Mouse (Mus musculus): Measurements from ENCODE around the gene Ldlrad3.

Ldlrad3 gene

DNA sequence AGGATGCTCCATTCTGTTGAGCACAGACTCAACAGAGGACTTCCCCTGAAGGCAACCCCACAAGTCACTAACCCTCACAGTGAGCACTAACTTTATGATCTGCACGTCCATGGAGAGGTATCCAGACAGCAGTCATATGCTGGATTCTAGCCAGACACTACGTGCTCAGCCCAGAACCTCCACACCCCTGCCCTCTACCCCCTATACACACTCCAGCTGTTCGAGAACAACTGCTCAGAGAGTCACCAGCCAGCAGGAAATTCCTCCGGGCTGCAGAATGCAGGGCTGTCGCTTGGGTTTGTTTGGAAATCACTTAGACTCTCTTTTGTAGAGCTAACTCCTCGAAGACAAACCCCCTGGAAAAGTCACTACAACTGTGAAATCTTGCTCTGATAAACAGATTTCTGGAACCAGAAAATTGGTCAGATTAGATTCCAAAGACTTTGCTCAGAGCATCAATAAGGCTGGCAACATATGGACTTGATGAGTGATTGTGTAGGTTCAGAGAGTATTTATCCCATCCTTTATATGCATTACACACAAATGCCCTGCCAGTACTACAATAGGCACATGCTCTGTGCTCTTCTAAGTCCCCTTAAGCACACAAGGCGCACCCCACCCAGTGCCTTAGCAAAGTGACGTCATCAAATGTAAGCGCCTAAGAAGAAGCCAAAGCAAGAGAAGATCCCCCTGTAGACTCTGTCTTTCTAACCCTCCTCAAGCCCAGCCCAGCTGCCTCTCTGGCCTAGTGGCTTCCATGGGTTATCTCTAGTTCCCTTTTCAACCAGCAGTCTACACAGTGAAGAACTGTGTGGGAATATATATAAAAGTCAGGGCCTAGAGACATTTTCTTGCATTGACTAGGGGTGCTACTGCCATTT is 69.4 kb downstream of the Ldlrad3 start:
- no peak for DNase-seq (ENCODE audit: low read depth, low spot score)

DNA sequence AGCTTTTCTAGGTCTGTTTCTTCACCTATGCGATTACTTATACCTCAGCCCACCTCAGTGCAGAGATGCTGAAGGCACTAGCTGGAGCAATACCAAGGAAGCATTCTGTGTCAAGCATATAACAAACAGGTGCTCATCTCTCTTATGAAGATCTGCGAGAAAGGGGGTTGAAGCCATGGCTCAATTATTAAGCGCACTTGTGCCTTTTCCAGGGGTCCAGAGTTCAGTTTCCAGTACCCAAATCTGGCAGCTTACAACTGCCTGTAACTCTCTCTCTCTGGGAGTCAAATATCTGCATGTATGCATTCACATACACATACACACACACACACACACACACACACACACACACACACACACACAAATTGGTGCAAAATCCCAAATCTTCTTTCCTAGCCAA is 72.4 kb downstream of the Ldlrad3 start:
- DNase-seq (ENCODE audit: low read depth, low spot score): no peak

- DNase-seq (ENCODE audit: low read depth, low spot score): no peak
Measured at GRCm38 (mm10) chr2:102113323-102113722, 72.9 kb downstream of the Ldlrad3 start.

DNA sequence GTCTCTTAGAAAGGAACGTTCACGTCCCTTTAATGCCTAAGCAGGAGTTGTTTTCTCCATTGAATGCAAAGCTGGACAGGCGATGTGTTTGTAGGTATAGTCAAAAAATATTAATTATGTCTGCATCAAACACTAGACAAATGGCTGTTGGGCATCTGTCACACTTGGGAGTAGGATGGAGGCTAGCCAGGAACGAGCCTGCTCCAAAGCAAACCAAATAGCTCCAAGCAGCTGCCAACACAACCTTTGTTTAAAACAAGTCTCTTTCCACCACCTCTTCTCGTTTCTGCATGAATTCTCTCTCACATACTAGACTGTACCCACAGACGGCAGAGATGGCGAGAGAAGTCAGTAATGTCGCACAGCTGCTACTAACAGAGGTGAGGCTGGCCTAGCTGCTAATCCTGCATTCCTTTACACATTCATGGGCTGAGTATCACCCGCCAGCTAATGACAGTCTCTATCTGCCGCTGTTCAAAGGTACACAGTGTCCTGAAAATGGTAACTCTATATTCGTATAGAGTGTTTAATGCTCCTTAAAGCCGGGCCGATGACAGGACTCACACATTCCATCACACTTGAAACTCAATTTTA is 74.2 kb downstream of the Ldlrad3 start:
- no peak for DNase-seq (ENCODE audit: low read depth, low spot score)

DNA sequence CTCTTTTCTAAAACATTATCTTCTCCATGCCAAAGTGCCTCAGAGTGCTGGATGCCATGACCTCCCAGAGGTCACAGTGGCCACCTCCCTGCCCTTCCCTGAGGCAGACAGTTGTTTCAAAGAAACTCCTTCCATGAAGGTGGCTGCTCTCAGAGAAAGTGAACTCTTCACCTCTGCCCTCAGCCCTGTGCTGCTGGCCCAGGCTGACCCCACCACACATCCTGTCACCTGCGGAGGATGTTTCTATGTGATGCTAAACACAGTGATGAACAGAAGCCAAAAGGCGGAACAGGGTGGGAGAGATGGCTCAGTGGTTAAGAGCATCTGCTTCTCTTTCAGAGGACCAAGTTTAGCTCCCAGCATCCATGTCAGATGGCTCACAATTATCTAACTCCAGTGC is 75.9 kb downstream of the Ldlrad3 start:
- DNase-seq (ENCODE audit: low read depth, low spot score): no peak

GRCm38 (mm10) chr2:102107280-102107679 is 78.9 kb downstream of the Ldlrad3 start:
- peak; percentile 66 for DNase-seq (ENCODE audit: low read depth, low spot score)

DNA sequence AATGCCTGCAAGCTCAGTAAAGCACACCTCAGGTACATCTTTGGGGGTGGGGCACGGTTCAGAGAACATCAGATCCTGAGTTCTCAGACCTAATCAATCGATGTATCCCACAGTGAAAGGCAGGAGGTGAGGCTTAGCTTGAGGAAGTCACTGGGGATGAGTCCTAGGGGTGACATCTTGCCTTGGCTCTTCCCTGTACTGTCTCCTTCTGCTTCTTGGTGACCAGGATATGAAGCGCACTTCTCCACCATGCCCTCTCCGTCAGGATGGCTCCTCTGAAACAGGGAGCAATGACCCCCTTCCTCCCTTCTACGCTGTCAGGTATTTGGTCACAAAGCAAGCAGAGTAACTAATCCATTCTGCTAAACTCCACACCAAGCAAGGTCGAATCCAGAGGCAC is 79.5 kb downstream of the Ldlrad3 start:
- no peak for DNase-seq (ENCODE audit: low read depth, low spot score)

DNA sequence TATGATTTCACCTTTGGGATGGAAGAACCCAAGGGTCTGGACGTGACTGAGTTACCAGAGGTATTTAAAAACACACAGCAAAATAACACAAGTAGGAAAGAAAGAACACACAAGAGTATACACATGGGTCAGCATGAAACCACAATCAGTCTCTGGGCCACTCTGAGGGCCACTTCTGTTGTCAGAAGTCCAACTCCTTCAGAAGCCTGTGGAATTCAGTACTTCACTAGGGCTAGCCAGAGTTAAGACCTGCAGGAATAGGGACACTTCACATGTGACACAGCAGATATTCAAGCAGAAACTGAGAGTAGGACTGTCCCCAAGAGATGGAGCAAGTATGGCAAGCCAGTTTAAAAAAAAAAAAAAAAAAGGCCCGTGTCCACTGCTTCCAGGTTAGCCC is 80.7 kb downstream of the Ldlrad3 start:
- no peak for DNase-seq (ENCODE audit: low read depth, low spot score)

DNA sequence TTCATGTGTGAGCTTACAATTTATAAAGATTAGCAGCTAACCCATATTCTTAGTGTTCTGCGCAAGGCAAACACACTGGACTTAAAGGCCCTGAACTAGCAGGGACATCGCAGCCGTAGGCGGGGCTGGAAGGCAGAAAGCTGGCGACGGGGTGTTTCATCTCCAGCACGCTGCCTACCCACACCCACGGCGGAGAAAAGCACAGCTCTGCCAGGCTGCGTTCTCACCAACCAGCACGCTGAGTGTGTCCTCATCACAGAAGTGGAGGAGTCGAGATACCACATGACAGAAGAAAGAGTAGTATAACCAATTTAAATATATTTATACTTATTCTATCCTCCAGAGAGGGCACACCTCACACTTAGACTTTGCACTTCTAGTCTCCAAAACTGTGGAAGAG is 82.2 kb downstream of the Ldlrad3 start:
- no peak for DNase-seq (ENCODE audit: low read depth, low spot score)

DNA sequence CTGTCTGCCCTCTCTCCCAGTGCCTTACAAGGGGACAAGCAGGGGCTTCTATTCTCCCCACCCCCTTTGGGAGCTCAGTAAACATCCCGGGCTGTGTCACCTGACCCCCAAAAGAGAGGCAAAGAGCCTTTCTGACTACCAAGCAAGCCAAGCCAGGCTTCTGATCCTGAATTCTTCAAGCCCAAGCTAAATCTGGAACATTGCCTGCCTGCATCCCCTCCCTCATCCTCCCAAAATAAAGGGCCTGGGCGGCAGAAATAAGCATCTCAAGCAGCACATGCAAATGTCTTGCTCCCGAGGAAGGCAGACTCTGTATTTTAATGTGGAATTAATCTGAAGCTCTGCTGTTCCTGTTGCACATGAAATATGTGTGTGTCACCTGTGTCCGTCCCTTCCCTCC is 85.7 kb downstream of the Ldlrad3 start:
- no peak for DNase-seq (ENCODE audit: low read depth, low spot score)

GRCm38 (mm10) chr2:102099702-102100450 is 86.3 kb downstream of the Ldlrad3 start:
- no peak for DNase-seq (ENCODE audit: low read depth, low spot score)

DNA sequence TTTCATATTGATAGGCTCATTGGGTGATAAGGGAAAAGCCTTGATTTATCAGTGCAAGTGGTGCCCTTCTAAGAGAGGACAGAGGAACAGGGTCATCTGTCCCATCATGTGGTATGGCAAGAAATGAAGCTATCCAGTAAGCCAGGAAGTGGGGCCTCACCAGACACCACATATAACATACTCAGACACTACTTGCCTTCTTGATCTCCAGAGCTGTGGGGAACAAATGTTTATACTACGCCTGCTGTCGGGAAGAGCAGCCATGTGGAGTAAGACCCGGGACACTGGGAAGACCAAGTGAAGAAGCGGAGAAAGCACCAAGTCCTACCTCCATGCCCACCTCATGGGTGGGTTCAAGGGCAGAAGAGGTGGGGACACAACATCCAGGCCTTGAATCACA is 86.9 kb downstream of the Ldlrad3 start:
- DNase-seq (ENCODE audit: low read depth, low spot score): no peak

DNA sequence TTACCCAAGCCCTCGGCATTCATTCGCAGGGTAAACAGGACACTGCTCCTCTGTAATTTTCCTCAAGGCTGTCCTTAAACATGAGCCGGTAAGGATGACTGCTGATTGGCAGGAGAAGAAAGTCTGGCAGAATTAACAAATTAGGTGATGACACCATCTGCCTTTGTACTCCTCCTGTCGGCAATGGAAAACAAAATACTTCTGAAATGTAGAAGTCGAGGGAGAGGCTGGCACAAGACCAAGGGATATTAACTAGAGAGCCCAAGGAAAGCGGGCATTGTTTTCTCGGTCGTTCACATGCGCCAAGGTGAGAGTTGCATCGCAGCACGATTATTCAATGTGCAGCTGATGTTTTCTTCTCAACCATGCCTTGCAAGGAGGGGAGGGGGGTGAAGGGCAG is 91.4 kb downstream of the Ldlrad3 start:
- no peak for DNase-seq (ENCODE audit: low read depth, low spot score)

GRCm38 (mm10) chr2:102094281-102094680 is 91.9 kb downstream of the Ldlrad3 start:
- DNase-seq (ENCODE audit: low read depth, low spot score): no peak

- no peak for DNase-seq (ENCODE audit: low read depth, low spot score)
Measured at GRCm38 (mm10) chr2:102092579-102092978, 93.6 kb downstream of the Ldlrad3 start.

DNA sequence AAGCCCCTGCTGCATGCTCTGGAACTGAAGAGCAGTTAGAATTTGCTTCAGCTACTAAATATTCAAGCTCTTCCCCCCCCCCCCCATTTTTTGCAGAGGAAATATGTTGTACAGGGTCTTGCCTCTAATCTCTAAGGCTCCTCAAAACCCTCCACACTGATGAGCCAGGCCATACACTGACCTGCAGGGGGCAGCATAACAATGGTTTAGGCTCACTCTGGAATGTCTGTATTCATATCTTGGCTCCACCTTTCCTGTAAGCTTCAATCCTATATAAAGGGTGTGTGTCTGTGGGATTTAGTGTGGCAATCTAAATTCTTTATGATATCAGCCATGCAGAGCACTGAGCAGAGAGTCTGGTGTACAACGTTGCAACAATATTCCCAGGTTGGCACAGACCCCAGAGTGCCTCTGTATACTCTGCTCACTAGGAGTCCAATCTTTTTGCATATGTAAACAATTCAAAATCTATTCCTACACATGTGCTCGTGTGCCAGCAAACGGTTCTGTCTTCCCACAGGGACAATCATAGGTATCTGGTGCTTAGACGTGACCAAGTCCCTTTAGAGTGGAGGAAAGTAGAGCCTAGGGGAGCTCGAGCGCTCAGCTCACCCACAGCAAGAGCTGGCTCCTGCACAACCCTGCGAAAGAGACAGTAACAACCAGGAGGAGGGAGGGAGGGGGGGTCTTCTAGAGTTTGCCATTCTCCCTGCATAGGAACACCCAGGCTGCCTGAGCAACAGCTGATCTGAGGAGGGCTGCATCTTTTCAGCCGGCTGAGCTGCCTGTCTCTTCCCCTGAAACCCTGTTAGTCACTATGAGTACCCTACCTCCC is 94.5 kb downstream of the Ldlrad3 start:
- DNase-seq (ENCODE audit: low read depth, low spot score): peak; percentile 87

DNA sequence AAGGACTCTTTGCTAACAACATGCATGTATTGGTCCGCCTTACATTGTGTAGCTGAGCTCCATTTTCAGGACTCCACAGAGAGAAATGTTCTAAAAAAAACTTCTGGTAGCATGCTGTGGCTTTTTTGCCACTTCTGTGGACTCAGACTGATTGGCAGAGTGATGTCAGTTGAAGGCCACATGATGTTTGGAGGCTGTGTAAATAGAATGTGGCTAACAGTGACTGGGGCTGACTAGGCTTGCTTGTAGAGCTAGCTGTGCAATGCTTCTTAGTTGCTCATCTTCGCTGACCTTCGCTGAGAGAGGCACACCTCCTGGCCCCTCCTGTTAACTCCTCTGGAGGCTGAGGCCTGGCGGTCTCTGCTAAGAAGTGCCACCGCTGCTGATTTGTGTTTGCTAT is 98.4 kb downstream of the Ldlrad3 start:
- no peak for DNase-seq (ENCODE audit: low read depth, low spot score)

DNA sequence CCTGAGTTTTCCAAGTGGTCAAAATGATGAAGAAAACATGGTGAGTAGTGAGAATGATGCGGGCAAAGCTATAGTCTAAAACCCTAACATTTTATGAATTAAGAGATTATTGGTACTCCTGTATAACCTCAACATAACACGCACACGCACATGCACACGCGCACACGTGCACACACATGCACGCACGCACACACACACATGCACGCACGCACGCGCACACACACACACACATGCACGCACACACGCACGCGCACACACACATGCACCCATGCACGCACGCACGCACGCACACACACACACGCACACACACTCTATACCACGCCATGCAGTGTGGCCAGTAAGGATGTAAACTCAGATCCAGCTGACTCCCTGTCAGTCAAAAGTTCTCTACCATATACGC is 99.6 kb downstream of the Ldlrad3 start:
- DNase-seq (ENCODE audit: low read depth, low spot score): no peak

- no peak for DNase-seq (ENCODE audit: low read depth, low spot score)
Measured at GRCm38 (mm10) chr2:102082782-102083181, 103.4 kb downstream of the Ldlrad3 start.

- DNase-seq (ENCODE audit: low read depth, low spot score): peak; percentile 79
Measured at GRCm38 (mm10) chr2:102077554-102077953, 108.6 kb downstream of the Ldlrad3 start.

GRCm38 (mm10) chr2:102076237-102076636 is 109.9 kb downstream of the Ldlrad3 start:
- no peak for DNase-seq (ENCODE audit: low read depth, low spot score)

Data from 3T3-L1 (cell line).